Mouse (Mus musculus) heart, embryonic 10.5 days (tissue): ENCODE data around the gene Fgfr2. TPM values are rescaled to one million over a fixed set of nuclear protein-coding genes. Genes with fewer than 3 reads are reported as not detected.
A peak's percentile ranks its signal among the peaks of the same experiment; 100 is the strongest.

ENCODE experiments used
- DNase-seq: peaks from one replicate; pipeline ENCODE4 v3.0.0-alpha.2; 2017; ENCODE audit warnings: low spot score
- H3K27ac ChIP-seq: fragments of 300-500 bp; sonication (generic); 2 replicates; pipeline ENCODE4 v1.5.1; 2016; ENCODE audit warnings: mild to moderate bottlenecking
- H3K27me3 ChIP-seq: fragments of 300-500 bp; sonication (generic); 2 replicates; pipeline ENCODE4 v1.6.1; 2016; ENCODE audit warnings: mild to moderate bottlenecking; ENCODE audit not compliant: poor library complexity, insufficient read depth, severe bottlenecking
- H3K36me3 ChIP-seq: fragments of 300-500 bp; sonication (generic); 2 replicates; pipeline ENCODE4 v1.6.1; 2016; ENCODE audit warnings: mild to moderate bottlenecking, moderate library complexity
- H3K4me1 ChIP-seq: fragments of 300-500 bp; sonication (generic); 2 replicates; pipeline ENCODE4 v1.6.1; 2016; ENCODE audit warnings: mild to moderate bottlenecking
- H3K4me3 ChIP-seq: fragments of 300-500 bp; sonication (generic); 2 replicates; pipeline ENCODE4 v1.5.1; 2016; ENCODE audit warnings: mild to moderate bottlenecking, moderate library complexity
- H3K9me3 ChIP-seq: fragments of 300-500 bp; sonication (generic); 2 replicates; pipeline ENCODE4 v1.6.1; 2016; ENCODE audit warnings: mild to moderate bottlenecking, moderate library complexity
- WGBS: fragments of 180-500 bp; shearing (Covaris S2); methylation state at CpG from one replicate; pipeline ENCODE4 v1.1.7; 2016; 5-methylcytosine and 5-hydroxymethylcytosine counted together
- polyA plus RNA-seq: library from polyadenylated mRNA; unstranded; fragments of >200 nt; fragmentation: Nextera tagmentation; extraction: Ambion mirVana; gene quantifications from 2 replicates; pipeline ENCODE4 v1.2.1, GENCODE M21; 2016

Fgfr2 gene
- polyA plus RNA-seq, 1 experiment from 2014 or later, result 46.6 TPM

DNA sequence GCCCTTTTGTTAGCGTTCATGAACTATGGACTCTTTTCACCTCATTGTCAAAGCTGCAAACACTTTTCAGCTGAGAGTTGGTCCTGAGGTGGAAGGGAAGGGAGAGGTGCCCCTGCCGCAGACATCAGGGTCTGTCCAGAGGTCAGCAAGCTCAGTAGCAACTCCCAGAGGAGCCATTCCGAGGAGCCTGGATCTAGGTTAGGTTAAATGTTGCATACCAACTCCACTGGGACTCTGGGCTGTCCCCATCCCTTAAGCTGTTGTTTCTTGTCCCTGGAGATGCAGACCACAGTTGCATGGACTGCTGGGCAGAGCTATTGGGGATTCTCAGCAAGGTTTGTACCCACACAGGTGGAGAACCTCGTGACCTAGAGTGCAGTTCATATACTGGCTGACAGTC lies 424.0 kb downstream of the Fgfr2 start:
- Histone ChIP-seq H3K27ac (no peak overlapping the region), H3K36me3 (no peaks in the 10 kb centered on the region), H3K4me1 (peaks cover 12% of the 10 kb centered on the region; the same call in 1 of the 2 replicates), H3K27me3 (no peaks in the 10 kb centered on the region), H3K9me3 (0 out of 2 replicates have a peak, but pooled peaks cover 6% of the 10 kb centered on the region), H3K4me3 (no peak overlapping the region)
- DNase-seq, result no peak
- 74% methylated on average over 4 of the region's 4 CpGs for WGBS

DNA sequence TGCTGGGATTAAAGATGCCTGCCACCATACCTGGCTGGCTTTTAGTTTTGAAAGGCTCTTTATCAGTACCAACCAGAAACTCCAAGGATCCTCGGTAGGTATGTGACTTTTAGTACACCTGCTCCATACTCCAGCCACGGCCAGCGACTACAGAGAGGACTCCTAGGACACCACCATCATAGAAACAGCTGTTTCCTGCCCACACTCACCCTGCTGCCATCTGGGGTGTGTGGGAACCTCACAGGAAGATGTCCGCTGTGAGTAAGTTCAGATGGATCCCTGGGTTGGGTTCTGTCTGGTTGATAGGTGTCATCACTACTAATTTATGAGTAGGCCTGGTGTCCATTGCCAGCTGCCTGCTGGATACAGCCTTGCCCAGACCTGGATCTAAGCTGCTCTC lies 424.4 kb downstream of the Fgfr2 start:
- no peaks in the 10 kb centered on the region for H3K27me3 ChIP-seq
- H3K27ac ChIP-seq, result no peak overlapping the region
- H3K9me3 ChIP-seq, result 0 out of 2 replicates have a peak, but pooled peaks cover 6% of the 10 kb centered on the region
- WGBS, result 82% methylated on average over 4 of the region's 4 CpGs
- peaks cover 9% of the 10 kb centered on the region; the same call in 1 of the 2 replicates for H3K4me1 ChIP-seq
- no peak for DNase-seq
- no peaks in the 10 kb centered on the region for H3K36me3 ChIP-seq
- H3K4me3 ChIP-seq, result no peak overlapping the region

- 0 out of 2 replicates have a peak, but pooled peaks cover 6% of the 10 kb centered on the region for H3K9me3 ChIP-seq
- no peak overlapping the region for H3K27ac ChIP-seq
- H3K27me3 ChIP-seq, result no peaks in the 10 kb centered on the region
- WGBS, result 82% methylated on average over 8 of the region's 8 CpGs
- no peak overlapping the region for H3K4me3 ChIP-seq
- peaks cover 15% of the 10 kb centered on the region for H3K4me1 ChIP-seq
- H3K36me3 ChIP-seq, result no peaks in the 10 kb centered on the region
- DNase-seq, result no peak
These were observed 425.8 kb downstream of the Fgfr2 start for GRCm38 (mm10) chr7:132697258-132697796.

DNA sequence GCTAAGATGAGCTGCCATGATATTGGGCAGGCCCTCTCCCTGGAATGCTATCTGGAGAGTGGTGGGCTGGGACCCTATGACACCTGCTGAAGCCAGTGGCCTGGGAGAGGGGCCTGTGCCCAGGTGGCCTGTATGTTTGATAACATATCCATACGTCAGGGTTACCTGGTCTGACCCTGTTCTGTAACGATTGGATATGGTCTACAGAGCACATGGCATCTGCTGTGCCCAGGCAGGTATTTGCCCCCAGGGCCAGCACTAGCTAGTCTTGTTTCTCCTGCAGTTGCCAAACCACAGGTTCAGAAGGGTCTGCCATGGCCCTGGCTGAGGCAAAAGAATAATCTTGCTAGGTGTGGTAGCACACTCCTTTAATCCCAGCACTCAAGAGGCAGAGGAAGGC lies 429.6 kb downstream of the Fgfr2 start:
- Histone ChIP-seq H3K27ac (no peak overlapping the region), H3K4me1 (peaks cover 20% of the 10 kb centered on the region), H3K36me3 (no peaks in the 10 kb centered on the region), H3K9me3 (0 out of 2 replicates have a peak, but pooled peaks cover 6% of the 10 kb centered on the region), H3K4me3 (no peak overlapping the region), H3K27me3 (no peaks in the 10 kb centered on the region)
- DNase-seq, result no peak
- whole genome bisulfite sequencing, result 83% methylated on average over 2 of the region's 2 CpGs

DNA sequence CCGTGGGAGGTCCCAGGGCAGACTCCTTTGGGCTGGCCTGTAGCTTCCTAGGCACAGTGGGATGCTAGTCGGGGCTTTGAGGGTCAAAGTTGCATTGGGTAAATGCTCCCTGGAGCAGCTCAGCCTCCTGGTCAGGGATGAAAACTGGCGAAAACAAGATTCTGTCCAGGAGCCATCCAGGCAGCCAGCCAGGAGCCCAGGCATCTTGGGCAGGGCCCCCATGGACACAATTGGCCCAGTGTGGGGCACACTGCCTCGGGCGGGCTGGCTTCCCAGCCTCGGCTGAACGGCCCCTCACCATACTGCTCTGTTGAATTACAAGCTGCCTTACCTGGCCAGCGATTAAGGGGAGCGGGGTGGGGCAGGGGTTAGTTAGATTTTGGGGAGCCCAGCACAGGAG lies 430.4 kb downstream of the Fgfr2 start:
- H3K4me3 ChIP-seq, result no peak overlapping the region
- H3K27ac ChIP-seq, result peak overlapping the region; percentile 25; the same call in 1 of the 2 replicates
- H3K9me3 ChIP-seq, result 0 out of 2 replicates have a peak, but pooled peaks cover 6% of the 10 kb centered on the region
- H3K4me1 ChIP-seq, result peaks cover 28% of the 10 kb centered on the region
- no peaks in the 10 kb centered on the region for H3K36me3 ChIP-seq
- no peak for DNase-seq
- H3K27me3 ChIP-seq, result no peaks in the 10 kb centered on the region
- 74% methylated on average over 9 of the region's 9 CpGs for WGBS

DNA sequence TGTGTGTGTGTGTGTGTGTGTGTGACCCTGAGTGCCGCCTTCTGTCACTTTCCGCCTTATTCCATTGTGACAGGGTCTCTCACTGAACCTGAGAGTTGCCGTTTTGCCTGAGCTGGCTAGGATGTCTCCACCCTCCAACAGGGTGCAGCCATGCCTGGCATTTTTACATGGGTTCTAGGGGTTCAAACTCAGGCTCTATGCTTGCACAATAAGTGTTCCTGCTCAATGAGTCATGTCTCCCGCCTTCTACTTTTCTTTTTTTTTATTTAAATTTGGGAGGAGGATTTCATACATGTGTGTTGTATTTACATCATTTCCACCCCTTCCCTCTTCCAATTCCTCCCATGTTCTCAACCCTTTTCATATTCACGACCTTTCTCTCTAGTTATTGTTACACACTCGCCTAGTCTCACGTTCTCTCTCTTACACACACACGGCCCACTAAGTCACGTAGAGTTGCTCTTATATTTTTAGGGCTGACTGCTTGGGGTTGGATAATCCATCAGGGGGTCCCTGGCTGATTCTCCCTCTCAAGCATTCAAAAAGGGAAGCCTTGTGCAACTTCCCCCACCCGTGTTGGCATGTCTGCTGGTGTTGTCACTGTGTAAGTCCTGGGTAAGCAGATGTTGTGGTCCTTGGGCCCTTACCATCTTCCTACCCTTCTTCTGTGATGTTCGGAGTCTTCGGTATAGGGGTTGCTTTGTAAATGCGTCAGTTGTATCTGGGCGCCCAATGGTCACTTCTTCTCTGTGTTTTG lies 432.3 kb downstream of the Fgfr2 start:
- H3K4me3 ChIP-seq, result no peak overlapping the region
- WGBS, result 85% methylated on average over 14 of the region's 14 CpGs
- H3K9me3 ChIP-seq, result 0 out of 2 replicates have a peak, but pooled peaks cover 6% of the 10 kb centered on the region
- no peaks in the 10 kb centered on the region for H3K36me3 ChIP-seq
- peak overlapping the region; percentile 80; the same call in 1 of the 2 replicates for H3K27ac ChIP-seq
- DNase-seq, result no peak
- peaks cover 45% of the 10 kb centered on the region for H3K4me1 ChIP-seq
- no peaks in the 10 kb centered on the region for H3K27me3 ChIP-seq

DNA sequence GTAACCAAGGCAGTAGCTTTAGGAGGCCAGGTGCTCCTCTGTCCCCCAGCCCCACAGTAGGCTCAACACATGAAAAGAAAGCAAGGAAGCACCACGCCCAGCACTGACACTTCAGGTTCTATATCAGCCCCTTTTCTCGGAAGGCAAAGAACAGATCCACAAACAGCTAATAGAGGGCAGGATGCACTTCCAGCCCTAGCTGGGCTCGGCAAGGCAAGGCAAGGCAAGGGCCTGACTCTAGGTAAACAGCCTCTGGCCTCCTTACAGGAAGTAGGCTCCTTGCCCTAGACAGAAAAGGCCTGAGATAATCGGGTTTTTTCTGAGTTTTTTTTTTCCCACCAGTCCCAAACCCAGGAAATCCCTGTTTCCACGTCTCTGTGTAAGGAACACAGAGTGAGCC lies 433.4 kb downstream of the Fgfr2 start:
- DNase-seq, result no peak
- Histone ChIP-seq H3K4me1 (peaks cover 47% of the 10 kb centered on the region), H3K36me3 (no peaks in the 10 kb centered on the region), H3K27me3 (no peaks in the 10 kb centered on the region), H3K27ac (peak overlapping the region; percentile 80), H3K9me3 (0 out of 2 replicates have a peak, but pooled peaks cover 2% of the 10 kb centered on the region), H3K4me3 (no peak overlapping the region)
- 52% methylated on average over 5 of the region's 5 CpGs for WGBS

- H3K9me3 ChIP-seq, result no peaks in the 10 kb centered on the region
- no peaks in the 10 kb centered on the region for H3K27me3 ChIP-seq
- WGBS, result 39% methylated on average over 5 of the region's 5 CpGs
- H3K4me3 ChIP-seq, result no peak overlapping the region
- no peaks in the 10 kb centered on the region for H3K36me3 ChIP-seq
- H3K27ac ChIP-seq, result peak overlapping the region; percentile 80
- peaks cover 47% of the 10 kb centered on the region for H3K4me1 ChIP-seq
- no peak for DNase-seq
These were observed 434.4 kb downstream of the Fgfr2 start for GRCm38 (mm10) chr7:132688721-132689120.

- H3K27me3 ChIP-seq, result no peaks in the 10 kb centered on the region
- H3K36me3 ChIP-seq, result no peaks in the 10 kb centered on the region
- 33% methylated on average over 2 of the region's 2 CpGs for WGBS
- no peak overlapping the region for H3K4me3 ChIP-seq
- H3K9me3 ChIP-seq, result no peaks in the 10 kb centered on the region
- peaks cover 51% of the 10 kb centered on the region for H3K4me1 ChIP-seq
- H3K27ac ChIP-seq, result peak overlapping the region; percentile 80
- DNase-seq, result no peak
These were observed 435.3 kb downstream of the Fgfr2 start for GRCm38 (mm10) chr7:132687897-132688296.

GRCm38 (mm10) chr7:132686515-132686914 lies 436.6 kb downstream of the Fgfr2 start:
- Histone ChIP-seq H3K36me3 (no peaks in the 10 kb centered on the region), H3K27me3 (no peaks in the 10 kb centered on the region), H3K4me3 (no peak overlapping the region), H3K27ac (no peak overlapping the region), H3K9me3 (no peaks in the 10 kb centered on the region), H3K4me1 (peaks cover 45% of the 10 kb centered on the region)
- WGBS, result 65% methylated on average over 3 of the region's 3 CpGs
- no peak for DNase-seq

DNA sequence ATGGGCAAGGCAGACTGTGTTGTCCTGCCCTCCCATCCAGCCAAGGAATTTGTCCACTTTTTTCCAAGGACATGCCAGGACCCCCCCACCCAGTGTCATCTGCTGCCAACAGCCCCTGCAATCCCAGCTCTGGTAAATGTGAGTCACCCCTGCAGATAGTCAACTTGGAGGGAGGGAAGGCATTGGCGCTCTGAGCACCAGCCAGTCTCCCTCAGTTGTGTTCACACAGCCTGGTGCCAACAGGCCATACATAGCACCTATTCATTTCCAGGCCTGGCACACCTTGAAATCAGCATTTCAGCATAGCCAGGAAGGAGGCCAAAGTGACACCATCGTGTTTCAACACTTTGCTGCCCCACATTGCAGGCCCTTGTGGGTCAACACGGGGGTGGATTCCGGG lies 439.2 kb downstream of the Fgfr2 start:
- DNase-seq, result no peak
- Histone ChIP-seq H3K27ac (no peak overlapping the region), H3K4me3 (no peak overlapping the region), H3K4me1 (peaks cover 42% of the 10 kb centered on the region), H3K36me3 (no peaks in the 10 kb centered on the region), H3K27me3 (no peaks in the 10 kb centered on the region), H3K9me3 (no peaks in the 10 kb centered on the region)
- 83% methylated on average over 4 of the region's 4 CpGs for WGBS

GRCm38 (mm10) chr7:132682901-132683300 lies 440.2 kb downstream of the Fgfr2 start:
- Histone ChIP-seq H3K4me3 (no peak overlapping the region), H3K27ac (0 out of 2 replicates have a peak overlapping the region, but pooled peaks have one; percentile 26), H3K36me3 (no peaks in the 10 kb centered on the region), H3K4me1 (peaks cover 32% of the 10 kb centered on the region), H3K9me3 (no peaks in the 10 kb centered on the region), H3K27me3 (no peaks in the 10 kb centered on the region)
- WGBS, result 82% methylated on average over 3 of the region's 3 CpGs
- DNase-seq, result no peak

GRCm38 (mm10) chr7:132682336-132682735 lies 440.8 kb downstream of the Fgfr2 start:
- Histone ChIP-seq H3K36me3 (no peaks in the 10 kb centered on the region), H3K27me3 (no peaks in the 10 kb centered on the region), H3K4me3 (no peak overlapping the region), H3K9me3 (no peaks in the 10 kb centered on the region), H3K27ac (no peak overlapping the region), H3K4me1 (peaks cover 27% of the 10 kb centered on the region)
- 91% methylated on average over 3 of the region's 3 CpGs for WGBS
- DNase-seq, result no peak
